Mouse (Mus musculus): ENCODE data around the gene Cobll1.

DNA sequence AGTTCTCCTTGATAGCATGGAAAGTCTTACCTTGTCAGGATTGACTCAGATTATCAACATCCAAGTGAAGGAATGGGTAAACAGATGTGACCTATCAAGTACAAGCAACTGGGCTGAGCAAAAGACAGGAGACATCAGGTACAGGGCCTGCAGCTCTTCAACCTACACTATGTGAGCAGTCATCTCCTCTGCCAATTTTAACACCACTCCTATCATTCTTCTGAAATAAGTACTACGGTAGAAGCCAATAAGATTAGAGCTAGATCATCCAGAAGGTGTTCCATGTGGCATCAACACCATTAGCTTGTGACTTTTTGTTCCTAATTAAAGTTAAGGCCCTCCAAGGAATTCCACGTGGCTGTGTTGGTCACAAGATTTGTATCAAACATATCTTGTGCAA lies 121.3 kb downstream of the Cobll1 start:
- no peak for TF ChIP-seq CTCF (IDR thresholded peaks at IDR 0.05; ENCODE audit: borderline replicate concordance, insufficient read depth, low read length)
- no peak for TF ChIP-seq POLR2A (IDR thresholded peaks at IDR 0.05; ENCODE audit: low read depth, low read length)
